Mouse (Mus musculus) WW6 (cell line): Measurements from ENCODE around the gene Ppp2r3c.
A peak's percentile ranks its signal among the peaks of the same experiment; 100 is the strongest.
"Not testable (repeated sequence)": the region's sequence is repeated elsewhere in the genome, so short reads cannot be mapped to it uniquely, and the experiment has no call there.

Experiments used
- DNase-seq: peaks from one replicate; pipeline ENCODE4 v3.0.0-alpha.2; 2013; ENCODE audit warnings: low read depth, low spot score

The Ppp2r3c gene

DNA sequence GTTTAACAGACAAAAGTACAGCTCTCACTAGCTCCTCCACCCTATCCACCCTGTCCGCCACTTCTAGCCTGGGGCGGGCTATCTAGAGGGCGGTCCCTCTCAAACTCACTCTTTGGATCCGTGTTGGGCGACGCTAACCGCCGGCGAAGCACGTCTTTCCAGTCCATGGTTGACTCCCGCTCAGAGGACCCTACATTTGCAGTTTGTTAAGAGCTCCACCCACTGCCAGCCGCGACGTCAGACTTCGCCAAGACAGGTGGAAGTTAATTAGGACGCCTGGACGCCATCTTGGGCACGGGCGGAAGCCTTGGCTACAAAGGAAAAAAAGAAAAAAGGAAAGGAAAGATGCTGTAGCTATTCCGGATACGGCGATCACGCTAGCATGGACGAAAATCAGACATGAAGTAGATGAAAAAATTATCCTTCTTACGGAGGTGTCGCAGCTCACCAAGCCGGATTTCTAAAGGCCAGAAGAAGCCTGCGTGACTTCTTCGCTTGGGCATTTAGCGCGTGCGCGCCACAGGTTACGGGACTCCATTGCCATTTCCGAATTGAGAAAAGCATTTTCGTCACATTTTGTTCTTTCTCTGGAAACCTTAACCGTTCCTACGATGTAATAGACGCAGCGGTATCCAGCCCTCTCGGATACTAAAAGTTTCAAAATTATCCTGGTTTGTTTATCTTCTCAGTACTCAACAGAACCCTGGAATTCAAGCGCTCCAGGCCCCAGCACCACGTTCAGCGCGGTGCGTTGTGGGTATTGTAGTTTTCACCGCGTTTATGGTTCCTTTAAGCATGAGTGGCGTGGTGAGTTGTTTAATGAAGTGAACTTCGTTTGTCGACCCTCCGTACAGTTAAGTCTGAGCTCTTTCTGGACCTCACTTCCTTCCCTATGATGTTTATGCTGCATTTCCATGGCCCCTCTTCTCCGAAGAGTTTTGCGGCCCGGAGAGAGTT lies at the start of gene Ppp2r3c:
Gene Ppp2r3c, minus strand, starts transcription at position 514 of the 957 bp plus-strand sequence.
- peak; percentile 82 for DNase-seq

DNA sequence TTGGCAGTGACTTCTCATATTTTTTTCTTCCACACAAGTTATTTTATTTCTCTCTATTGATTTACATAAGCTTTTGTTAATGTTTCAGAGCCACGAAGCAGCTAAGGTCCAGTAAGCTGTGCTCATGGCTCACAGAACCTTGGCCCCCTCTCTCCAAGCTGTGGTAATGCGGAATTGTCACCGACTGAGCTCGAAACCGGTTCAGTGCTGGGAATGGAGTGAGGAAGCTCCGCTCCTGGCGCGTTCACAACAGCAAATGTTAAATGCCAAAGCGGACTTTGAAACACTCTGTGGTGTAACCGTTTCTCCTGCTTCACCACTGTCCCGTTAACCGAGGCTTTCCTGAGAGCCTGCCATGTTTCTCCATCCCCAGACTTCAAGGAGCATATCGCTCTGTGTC lies 41.8 kb upstream of the Ppp2r3c start:
- DNase-seq = no peak

DNA sequence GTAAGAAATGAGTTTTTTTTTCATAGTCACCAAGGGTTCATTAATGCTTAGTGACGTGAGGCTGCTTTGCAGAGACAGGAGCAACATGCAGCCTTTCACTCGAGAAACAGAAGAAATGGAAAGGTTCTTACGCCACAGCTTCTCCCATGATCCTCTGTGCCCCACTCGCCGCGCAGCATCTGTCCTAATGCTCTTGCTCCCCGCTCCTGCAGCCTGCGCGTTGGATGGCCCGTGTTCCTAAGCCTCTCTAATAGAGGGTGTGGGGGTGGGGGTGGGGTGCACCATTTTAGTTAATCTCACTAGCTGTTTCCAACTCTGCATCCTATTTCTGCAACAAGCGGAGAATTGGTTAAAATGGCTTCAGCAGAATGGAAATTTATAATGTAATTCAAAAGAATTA lies 41.2 kb upstream of the Ppp2r3c start:
- no peak for DNase-seq

DNA sequence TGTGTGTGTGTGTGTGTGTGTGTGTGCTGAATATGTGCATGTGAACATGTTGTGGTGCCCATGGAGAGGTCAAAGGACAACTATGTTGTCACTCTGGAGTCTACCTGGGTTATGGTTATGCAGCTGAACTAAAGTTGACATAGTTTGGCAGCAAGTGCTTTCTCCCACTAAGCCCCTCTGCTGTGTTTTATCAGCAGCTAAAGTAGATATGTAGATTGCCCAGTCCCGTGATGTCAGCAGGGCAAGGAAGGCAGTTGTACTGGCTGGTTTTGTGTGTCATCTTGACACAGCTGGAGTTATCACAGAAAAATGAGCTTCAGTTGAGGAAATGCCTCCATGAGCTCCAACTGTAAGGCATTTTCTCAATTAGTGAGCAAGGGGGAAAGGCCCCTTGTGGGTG lies 40.2 kb upstream of the Ppp2r3c start:
- not testable (repeated sequence) for DNase-seq

DNA sequence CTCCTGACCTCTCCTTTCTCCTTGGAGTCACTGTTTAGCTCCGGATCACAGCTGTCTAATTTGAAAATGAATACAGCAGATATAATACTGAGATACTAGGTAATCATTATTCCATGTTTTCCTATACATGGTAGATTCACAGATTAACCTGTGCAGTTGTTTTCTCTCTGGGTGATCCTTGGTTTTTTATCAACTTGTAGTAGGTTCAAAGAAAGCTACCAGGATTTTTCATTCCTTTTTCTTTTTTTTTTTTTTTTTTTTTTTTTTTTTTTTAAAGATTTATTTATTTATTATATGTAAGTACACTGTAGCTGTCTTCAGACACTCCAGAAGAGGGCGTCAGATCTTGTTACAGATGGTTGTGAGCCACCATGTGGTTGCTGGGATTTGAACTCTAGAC lies 35.7 kb upstream of the Ppp2r3c start:
- not testable (repeated sequence) for DNase-seq

DNA sequence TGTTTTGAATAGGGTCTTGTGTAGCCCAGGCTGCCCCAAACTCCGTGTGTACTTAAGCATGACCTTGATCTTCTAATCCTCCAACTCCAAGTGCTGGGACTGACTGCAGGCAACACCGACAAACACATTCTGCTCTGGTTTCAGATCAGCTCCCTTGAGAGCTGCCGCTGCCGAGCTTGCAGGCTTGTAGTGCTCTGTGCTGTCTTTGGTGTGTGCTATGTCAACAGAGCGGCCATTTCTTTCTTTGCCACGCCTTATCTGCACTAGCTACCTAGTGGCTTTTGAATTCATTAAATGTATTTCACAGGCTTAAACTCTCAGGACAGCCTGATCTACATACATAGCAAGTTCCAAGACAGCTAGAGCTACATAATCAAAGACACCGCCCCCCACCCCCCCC lies 30.9 kb upstream of the Ppp2r3c start:
- DNase-seq = no peak

DNA sequence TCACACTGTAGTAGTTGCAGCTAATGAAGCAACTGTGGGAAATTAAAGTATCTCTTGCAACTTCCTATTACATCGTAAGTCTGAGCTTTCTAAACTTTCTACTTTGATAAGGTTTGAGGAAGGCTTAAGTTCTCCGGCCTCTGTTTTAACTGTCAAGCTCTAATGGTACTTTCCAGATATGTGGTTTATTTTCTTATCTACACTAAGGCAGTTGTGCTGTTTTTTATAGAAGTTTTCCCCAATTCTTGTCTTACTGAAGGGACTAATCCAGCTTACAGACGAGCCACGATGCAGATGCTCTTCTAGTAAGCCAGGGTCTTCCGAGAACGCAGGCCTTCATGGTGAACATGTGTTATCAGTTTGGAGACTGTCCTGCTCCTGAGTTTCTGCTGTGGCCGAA lies 26.6 kb upstream of the Ppp2r3c start:
- DNase-seq = no peak

DNA sequence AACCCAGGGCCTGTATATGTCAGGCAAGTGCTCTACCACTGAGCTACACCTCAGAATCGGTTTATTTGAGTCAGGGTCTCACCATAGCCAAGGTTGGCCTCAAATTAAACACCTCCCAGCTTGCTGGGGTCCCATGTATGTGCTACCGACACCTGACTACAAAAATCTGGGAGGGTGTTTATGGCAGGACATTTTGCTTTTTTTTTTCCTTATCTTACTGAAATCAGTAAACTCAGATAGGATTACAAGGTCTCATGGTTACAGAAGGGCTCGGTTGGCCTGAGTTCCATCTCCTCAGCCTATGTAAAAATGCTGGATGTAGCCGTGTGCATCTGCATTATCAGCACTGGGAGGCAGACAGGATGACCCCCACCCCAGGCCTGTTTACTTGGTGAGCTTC lies 26.0 kb upstream of the Ppp2r3c start:
- no peak for DNase-seq

DNA sequence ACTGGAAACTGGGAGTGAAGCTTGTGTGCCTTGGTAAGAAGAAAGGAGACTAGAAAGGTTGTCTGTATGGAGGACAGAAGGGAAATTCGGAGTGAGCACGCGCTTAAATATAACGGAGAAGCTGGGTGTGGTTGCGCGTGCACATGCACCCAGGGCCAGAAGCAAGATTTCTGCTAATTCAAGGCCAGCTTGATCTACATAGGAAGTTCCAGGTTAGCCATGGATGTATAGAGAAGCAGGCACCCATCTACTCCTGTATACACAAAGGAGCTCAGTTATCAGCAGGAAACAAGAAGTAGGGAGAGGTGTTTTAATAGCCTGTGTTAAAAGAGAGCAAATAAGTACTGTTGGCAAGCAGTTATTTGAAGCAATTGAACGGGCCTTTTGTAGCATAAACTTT lies 22.9 kb upstream of the Ppp2r3c start:
- no peak for DNase-seq

DNA sequence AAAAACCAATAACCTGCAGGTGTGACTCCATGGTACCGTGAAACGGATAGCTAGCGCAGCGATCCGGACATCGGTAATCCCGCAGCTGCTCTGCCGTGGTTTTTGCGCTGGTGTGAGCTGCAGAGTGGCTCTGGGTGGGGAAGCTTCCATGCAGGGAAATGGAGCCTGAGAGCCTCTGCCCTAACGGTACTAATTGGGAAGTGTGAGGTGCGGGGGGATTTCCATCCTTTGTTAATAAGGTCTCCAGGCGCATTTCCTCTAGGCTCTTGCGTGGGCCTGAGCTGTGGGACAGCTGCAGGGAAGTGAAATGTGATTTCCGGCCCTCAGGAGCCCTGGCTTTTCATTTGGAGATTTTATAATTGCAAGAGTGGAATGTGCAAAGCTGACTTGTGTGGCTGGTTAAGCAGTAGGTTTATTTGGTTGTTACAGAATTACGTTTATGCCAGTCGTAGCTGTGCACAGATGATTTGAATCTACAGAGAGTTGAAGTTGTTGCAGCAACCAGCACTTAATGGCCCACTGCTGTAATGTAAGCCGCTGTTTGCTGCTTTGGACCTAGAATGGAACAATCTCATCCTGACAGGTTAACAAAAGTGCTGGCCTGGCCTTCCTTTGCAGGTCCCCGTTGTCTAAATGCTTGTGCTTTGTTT lies 19.0 kb upstream of the Ppp2r3c start:
- no peak for DNase-seq

DNA sequence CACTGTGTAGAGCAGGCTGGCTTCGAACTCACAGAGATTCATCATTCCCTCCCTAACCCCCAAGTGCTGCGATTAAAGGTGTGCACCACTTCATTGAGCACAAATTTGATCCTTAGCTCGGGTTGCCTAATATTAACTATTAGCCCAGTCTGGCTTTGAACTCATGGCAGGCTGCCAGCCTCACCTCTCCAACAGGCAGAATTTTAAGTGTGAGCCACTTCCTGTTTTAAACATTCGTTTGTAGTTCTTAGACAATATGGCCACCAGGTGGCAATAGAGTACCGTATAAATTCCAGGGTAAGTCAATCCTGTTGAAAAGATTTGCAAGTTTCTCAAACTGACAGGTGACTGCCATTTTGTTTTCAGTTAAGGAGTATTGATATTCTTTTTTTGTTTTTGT lies 12.4 kb upstream of the Ppp2r3c start:
- peak; percentile 50 for DNase-seq

DNA sequence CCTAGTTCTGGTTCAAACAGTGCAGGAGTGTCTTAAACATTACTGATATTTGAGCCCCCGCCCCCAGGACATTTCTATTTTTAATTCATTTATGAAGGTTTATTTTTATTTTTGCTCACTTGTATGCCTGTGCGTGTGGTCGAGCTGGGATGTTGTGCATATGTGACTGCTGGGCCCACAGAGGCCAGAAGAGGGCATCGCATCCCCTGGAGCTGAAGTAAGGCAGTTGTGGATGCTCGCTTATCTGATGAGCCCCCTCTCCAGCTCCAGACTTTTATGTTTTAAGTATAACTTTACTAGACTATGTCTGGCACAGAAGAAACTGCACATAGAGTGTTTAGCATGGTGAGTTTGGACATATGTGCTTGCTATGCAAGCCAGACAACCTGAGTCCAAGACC lies 11.1 kb upstream of the Ppp2r3c start:
- DNase-seq = no peak

DNA sequence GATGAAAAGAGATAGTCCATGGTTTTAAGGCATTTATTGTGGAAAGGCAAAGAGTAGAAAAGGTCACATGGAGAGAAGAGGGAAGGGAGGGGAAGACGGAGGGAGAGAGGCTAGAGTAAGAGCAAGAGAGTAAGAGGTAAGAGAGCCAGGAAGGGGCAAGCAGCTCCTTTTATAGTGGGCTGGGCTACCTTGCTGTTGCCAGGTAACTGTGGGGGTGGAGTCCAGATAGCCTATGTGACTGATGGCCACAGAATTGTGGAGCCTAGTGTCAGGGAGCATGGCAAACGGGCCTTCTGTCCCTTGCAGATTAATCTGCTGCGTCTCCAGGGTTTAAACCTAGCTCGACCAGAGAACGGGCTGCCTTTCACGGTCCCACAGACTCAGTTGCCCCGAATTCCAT lies 9.0 kb upstream of the Ppp2r3c start:
- no peak for DNase-seq

DNA sequence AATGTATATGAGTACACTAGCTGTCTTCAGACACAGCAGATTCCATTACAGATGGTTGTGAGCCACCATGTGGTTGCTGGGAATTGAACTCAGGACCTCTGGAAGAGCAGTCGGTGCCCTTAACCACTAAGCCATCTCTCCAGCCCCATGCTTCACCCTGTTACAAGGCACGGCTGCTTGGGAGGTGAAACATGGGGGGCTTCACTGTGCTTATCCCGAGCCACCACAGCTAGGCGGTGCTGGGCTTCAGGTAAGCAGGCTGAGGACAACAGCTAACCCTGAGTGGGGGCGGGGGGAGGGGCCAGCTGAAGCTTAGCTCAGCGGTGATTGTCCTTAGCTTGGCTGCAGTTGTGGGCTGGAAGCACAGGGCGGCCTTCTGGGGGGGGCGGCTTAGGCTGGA lies 6.7 kb upstream of the Ppp2r3c start:
- no peak for DNase-seq

DNA sequence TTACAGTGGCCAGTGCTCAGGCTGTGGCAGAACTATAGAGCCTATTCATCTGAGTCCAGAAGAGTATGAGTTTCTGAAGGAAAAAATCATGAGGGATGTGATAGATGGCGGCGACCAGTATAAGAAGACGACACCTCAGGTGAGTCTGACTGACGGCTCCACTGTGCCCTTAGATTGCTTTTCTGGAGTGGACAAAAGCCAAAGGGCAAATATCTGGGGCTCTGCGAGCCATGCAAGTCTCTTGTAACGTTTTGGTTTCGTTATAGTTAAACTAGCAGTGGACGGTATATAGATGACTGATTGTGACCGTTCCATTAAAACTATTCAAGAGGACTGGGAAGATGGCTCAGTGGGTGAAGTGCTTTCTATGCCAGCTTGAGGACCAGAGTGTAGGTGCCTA lies 5.9 kb upstream of the Ppp2r3c start:
- no peak for DNase-seq

DNA sequence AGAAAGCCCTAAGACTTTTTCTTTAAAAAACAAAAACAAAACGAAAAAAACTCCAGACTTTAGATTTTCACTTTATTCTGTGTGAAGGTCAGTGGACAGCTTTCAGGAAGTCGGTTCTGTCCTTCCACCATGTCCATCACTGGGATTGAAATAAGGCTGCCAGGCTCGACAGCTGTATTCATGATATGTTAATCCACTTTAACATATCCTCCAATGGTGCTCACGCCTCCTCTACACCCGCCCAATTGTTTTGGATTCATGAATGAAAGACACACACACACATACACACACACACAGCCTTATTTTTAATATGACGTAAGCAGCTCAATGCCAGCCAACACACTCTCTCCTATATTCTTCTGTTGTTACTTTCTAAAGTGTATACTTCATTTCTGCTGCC lies 4.8 kb upstream of the Ppp2r3c start:
- no peak for DNase-seq

DNA sequence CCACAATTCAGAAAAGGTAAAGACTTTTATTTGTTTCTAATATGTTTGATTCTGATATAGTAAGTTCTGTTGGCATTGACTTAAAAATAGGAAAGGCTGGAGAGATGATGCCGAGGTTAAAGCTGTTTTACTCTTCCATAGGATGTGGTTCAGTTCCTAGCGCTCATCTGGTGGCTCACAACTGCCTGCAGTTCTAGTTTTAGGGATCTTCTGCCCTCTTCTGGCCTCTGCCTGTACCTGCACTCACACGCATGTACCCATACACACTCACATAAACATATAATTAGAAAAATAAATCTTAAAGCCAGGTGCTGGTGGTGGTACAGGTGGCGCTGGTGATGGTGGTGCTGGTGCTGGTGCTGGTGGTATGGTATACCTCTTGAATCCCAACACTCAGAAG lies 3.6 kb upstream of the Ppp2r3c start:
- DNase-seq = no peak

DNA sequence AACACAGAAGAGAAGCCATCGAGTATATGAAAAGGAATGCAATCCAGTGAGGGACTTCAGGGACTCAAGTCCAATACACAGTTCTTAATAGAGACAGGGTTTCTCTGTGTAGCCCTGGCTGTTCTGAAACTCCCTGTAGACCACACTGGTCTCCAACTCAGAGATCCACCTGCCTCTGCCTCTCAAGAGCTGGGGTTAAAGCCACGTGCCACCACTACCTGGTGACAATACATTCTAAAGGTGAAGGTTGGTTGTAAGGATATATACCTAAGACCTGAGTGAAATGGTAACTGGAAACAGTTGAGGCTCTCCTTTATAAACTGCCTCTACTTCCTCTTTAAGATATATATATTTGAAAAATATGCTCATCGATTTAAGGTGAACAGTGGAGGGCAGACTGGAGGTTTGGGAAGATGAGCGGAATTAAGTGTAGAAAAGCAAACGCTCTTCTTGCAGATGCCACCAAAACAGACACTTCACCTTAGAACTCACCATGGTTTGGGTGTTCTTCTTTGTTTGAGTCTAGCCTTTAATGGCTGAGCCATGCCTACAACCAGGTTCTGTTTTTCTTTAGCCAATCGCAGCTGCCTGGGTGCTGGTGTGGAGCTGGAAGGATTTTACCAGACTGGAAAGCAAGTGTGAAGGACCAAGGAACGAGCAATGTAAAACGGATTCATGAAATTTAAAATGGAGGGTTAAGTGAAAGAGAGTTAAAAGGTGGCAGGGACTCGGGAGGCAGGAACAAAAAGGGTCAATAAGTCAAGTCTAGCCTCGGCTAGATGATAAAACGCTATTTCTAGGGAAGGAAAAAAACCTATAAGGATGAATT lies 1.1 kb downstream of the Ppp2r3c start:
- DNase-seq = no peak

DNA sequence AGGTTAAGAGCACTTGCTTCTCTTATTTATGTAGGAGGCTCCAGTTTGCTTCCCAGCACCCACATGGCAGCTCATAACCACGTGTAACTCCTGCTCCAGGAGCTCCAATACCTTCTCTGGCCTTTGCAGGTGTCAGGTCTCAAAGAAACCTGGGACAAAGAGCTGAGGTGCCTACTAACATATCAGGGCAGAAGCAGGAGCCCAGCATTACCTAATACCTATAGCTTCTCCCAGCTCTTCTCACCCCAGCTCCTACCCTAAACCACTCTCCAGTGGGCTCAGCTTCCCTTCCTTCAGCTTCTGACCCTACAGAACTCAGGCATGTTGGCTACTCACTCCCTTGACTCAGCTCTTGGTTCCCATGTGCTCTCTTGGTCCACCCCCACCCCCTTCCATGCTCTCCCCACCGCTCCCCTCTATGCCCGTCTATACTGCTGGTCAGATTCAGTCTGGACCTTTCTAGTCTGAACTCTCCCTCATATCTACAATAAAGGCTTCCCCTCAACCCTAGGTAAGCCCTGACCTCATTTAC lies 1.9 kb downstream of the Ppp2r3c start:
- DNase-seq = no peak

DNA sequence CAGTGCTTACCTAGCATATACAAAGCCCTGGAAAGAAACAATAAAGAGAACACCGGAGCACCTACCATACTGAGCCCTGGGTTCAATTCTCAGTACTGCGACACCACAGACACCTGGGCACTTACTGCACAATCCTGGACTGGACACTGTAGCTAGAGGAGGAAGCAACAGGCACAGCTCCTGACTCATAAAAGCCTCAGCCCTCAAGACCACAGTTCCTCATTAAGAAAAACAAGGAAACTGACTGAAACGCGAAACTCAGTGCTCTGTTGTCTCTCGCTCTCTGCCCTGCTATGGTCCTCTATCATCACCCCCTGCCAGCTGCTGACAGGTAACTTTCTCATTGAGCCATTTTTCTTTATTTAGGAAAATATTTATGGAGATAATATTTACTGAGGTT lies 3.5 kb downstream of the Ppp2r3c start, which contains the start of gene 1110008L16Rik:
Gene 1110008L16Rik, plus strand, starts transcription at position 242 of the 400 bp plus-strand sequence.
- DNase-seq = no peak

DNA sequence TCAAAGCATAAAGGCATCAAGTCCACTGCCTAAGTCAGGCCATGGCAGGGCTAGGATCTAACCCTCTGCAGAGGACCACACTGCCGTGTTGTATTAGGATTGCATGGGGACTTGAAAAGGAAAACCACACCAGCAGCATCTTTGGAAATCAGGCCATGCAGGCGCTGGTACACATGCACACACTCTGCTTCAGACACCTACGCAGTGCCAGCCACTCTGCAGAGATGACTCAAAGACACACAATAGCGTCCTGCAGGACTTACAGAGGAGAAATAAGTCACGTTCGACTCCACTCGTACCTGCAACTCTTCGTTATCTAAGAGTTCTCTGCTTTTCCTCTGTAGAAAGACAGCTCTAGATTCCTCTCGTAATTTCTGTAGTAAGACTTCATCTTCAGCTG lies 4.7 kb downstream of the Ppp2r3c start:
- no peak for DNase-seq

DNA sequence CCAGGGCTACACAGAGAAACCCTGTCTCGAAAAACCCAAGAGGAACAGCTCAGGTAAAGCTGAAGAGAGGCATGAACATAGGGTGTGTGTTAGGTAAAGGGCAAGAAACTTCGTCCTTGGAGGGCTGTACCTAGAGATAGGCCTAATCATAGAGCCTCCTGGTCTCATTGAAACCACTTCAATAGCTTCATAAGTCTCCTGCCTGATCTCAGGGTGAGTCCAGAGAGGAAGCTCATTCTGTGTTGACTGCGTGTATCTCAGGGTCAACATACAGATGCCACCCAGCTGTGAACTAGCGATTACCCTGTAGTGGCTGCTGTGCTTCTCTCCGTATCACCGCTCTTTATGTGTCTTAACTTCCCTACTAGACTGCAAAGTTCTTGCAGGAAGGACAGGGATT lies 25.2 kb downstream of the Ppp2r3c start:
- DNase-seq = not testable (repeated sequence)
